Mouse (Mus musculus) hindbrain, embryonic 12.5 days (tissue): ENCODE measurements at regions not wholly inside any gene's neighbourhood (a gene's known extent, or its start where the extent isn't known, plus 50 kb on each side); places are given as distances from the start of the nearest gene placed in this dataset.

Source experiments
- ATAC-seq: fragments of 200-750 bp; cut with Nextera tagmentation; 2 replicates; pipeline ENCODE4 v1.8.0; 2017; ENCODE audit warnings: moderate TSS enrichment; ENCODE audit not compliant: low FRiP score
- H3K27ac ChIP-seq: fragments of 300-500 bp; sonication (generic); 2 replicates; pipeline ENCODE4 v1.5.1; 2016; ENCODE audit warnings: mild to moderate bottlenecking
- H3K27me3 ChIP-seq: fragments of 300-500 bp; sonication (generic); 2 replicates; pipeline ENCODE4 v1.6.1; 2016; ENCODE audit warnings: mild to moderate bottlenecking
- H3K36me3 ChIP-seq: fragments of 300-500 bp; sonication (generic); 2 replicates; pipeline ENCODE4 v1.6.1; 2016; ENCODE audit warnings: mild to moderate bottlenecking
- H3K4me1 ChIP-seq: fragments of 300-500 bp; sonication (generic); 2 replicates; pipeline ENCODE4 v1.6.1; 2016
- H3K4me2 ChIP-seq: fragments of 300-500 bp; sonication (generic); replicated peaks from 2 replicates; pipeline ENCODE4 v1.6.1; 2016; ENCODE audit warnings: mild to moderate bottlenecking
- H3K4me3 ChIP-seq: fragments of 300-500 bp; sonication (generic); 2 replicates; pipeline ENCODE4 v1.5.1; 2016; ENCODE audit warnings: mild to moderate bottlenecking
- H3K9ac ChIP-seq: fragments of 300-500 bp; sonication (generic); 2 replicates; pipeline ENCODE4 v1.6.1; 2016; ENCODE audit warnings: mild to moderate bottlenecking, moderate library complexity
- H3K9me3 ChIP-seq: fragments of 300-500 bp; sonication (generic); replicated peaks from 2 replicates; pipeline ENCODE4 v1.6.1; 2016; ENCODE audit warnings: mild to moderate bottlenecking
- WGBS: fragments of 180-500 bp; shearing (Covaris S2); methylation state at CpG from one replicate; pipeline ENCODE4 v1.1.7; 2016; 5-methylcytosine and 5-hydroxymethylcytosine counted together

DNA sequence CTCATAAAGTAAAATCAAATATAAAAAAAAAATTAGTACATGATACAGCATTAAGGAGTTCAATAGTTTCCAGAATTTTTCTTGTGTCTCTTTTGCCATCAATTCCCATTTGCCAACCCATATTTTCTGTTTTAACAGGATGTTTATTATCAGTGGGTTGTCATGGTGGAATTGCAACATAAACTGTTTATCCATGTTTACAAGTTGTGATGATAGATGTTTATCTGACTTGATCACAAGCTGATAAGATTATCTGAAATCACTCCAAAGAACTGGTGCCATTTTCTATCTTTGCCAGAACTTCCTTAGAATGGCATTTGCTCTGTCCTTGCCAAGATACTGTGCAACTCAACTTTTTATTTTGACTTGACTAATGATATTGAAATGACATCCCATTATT, 466.8 kb downstream of the Pcdh7 start:
- no peaks in the 10 kb centered on the region for H3K36me3 ChIP-seq
- H3K9ac ChIP-seq: no peak overlapping the region
- no peak overlapping the region for H3K4me2 ChIP-seq
- H3K9me3 ChIP-seq: no peaks in the 10 kb centered on the region
- no peak overlapping the region for H3K4me3 ChIP-seq
- no peaks in the 10 kb centered on the region for H3K4me1 ChIP-seq
- no peak for ATAC-seq
- no peak overlapping the region for H3K27ac ChIP-seq
- H3K27me3 ChIP-seq: no peaks in the 10 kb centered on the region

DNA sequence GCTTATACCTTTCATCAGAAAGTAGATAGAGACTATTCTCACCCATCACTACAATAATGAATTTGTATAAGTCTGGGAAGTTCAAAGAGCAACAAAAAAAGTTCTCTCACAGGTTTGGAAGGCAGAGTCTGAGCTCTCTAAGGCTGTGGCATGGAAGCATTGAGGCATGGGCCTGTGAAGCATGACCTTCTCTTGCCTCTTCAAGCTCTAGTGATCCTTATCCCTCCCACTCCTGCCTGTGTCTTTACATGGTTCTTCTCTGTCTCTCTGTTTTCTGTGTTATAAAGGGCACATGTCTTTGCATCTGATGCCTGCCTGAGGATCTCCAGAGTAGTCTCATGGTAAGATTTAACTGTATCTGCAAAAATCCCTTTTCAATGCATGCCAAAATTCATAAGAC, 489.8 kb downstream of the Pcdh7 start:
- Histone ChIP-seq H3K4me3 (no peak overlapping the region), H3K27ac (no peak overlapping the region), H3K9ac (no peak overlapping the region), H3K4me2 (no peak overlapping the region), H3K27me3 (no peaks in the 10 kb centered on the region), H3K4me1 (no peaks in the 10 kb centered on the region), H3K9me3 (no peaks in the 10 kb centered on the region), H3K36me3 (no peaks in the 10 kb centered on the region)
- ATAC-seq: no peak

DNA sequence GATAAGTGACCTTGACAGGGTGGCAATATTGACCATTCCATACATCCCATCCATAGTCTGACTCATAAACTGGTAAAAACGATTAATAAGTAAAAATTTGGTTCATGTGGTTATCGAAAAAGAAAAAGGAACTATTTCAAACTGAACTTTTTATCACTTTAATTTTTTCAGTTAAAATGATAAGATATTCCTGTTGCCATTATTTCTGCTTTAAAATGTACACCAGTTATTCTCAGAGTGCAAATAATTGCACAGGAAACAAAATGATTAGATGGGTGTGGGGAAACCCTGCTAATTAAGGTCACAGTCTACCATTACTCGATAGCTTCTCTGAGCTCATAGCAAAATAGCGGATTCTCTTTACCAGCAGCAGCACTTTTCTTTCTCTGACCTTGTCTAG, 509.4 kb downstream of the Pcdh7 start:
- Histone ChIP-seq H3K9me3 (no peaks in the 10 kb centered on the region), H3K4me2 (no peak overlapping the region), H3K4me1 (no peaks in the 10 kb centered on the region), H3K27ac (no peak overlapping the region), H3K36me3 (no peaks in the 10 kb centered on the region), H3K9ac (no peak overlapping the region), H3K27me3 (no peaks in the 10 kb centered on the region), H3K4me3 (no peak overlapping the region)
- 86% methylated on average over 4 of the region's 4 CpGs for WGBS
- ATAC-seq: no peak

DNA sequence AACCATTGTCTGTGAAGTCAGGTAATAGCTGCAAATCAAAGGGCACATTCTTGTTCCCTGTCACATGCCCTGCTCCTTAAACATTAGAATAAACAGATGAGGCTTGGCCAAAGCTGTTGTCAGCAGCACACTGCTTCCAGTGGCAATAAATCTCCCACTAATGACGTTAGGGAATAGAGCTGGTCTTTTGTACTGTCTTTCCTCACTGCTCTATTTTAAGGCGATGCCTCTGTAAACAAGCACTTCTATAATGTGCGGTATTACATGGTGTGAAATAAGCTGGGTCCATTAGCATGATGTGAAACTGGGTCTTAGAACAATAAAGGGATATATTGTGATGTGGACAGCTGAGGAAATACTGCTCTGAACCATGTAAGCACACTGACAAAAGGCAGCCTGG, 511.0 kb downstream of the Pcdh7 start:
- Histone ChIP-seq H3K4me3 (no peak overlapping the region), H3K9ac (no peak overlapping the region), H3K36me3 (no peaks in the 10 kb centered on the region), H3K27me3 (no peaks in the 10 kb centered on the region), H3K27ac (no peak overlapping the region; the same call in 1 of the 2 replicates), H3K4me1 (no peaks in the 10 kb centered on the region), H3K9me3 (no peaks in the 10 kb centered on the region), H3K4me2 (no peak overlapping the region)
- 52% methylated on average over 3 of the region's 3 CpGs for WGBS
- peak; percentile 48 for ATAC-seq
